Mouse (Mus musculus): ENCODE data around the gene Nphs2. TPM values are rescaled to one million over a fixed set of nuclear protein-coding genes. Genes with fewer than 3 reads are reported as not detected.

The Nphs2 gene
- total RNA-seq, 2 experiments from 2014 or later, result not detected

- no peak for ATAC-seq (replicated peaks; ENCODE audit: low FRiP score, poor library complexity, severe bottlenecking)
Observed at GRCm38 (mm10) chr1:156350441-156350840, 39.9 kb downstream of the Nphs2 start.

- ATAC-seq (replicated peaks; ENCODE audit: low FRiP score, poor library complexity, severe bottlenecking), result no peak
Observed at GRCm38 (mm10) chr1:156352466-156352865, 41.9 kb downstream of the Nphs2 start.

- no peak for ATAC-seq (replicated peaks; ENCODE audit: low FRiP score, poor library complexity, severe bottlenecking)
Observed at GRCm38 (mm10) chr1:156365740-156366139, 55.2 kb downstream of the Nphs2 start, which contains the start of gene Gm2000. TSS of gene Gm2000 (plus strand) at chr1:156366040.

Other genes starting within 250 kb of the Nphs2 start
- gene Fam163a, start 105.7 kb upstream of the Nphs2 start, total RNA-seq (2015; ENCODE audit: low replicate concordance), result not detected in 2 replicates
- not detected in 2 replicates for gene Fam163a, start 105.7 kb upstream of the Nphs2 start, total RNA-seq (2017; ENCODE audit: low replicate concordance)
- gene Tdrd5, start 7.1 kb upstream of the Nphs2 start, total RNA-seq (2015; ENCODE audit: low replicate concordance), result not detected in 2 replicates
- not detected in 2 replicates for gene Tdrd5, start 7.1 kb upstream of the Nphs2 start, total RNA-seq (2017; ENCODE audit: low replicate concordance)
- 340 and 471 TPM in 2 replicates for gene Gm2000, start 55.3 kb downstream of the Nphs2 start, total RNA-seq (2015; ENCODE audit: low replicate concordance)
- gene Gm2000, start 55.3 kb downstream of the Nphs2 start, total RNA-seq (2017; ENCODE audit: low replicate concordance), result 340 and 469 TPM in 2 replicates
- not detected in 2 replicates for gene Axdnd1, start 110.4 kb downstream of the Nphs2 start, total RNA-seq (2015; ENCODE audit: low replicate concordance)
- 1.5 TPM in 1 of 2 replicates, not detected in the other for gene Axdnd1, start 110.4 kb downstream of the Nphs2 start, total RNA-seq (2017; ENCODE audit: low replicate concordance)
- 15.0 and 32.1 TPM in 2 replicates for gene Soat1, start 163.6 kb downstream of the Nphs2 start, total RNA-seq (2015; ENCODE audit: low replicate concordance)
- 22.6 and 24.8 TPM in 2 replicates for gene Soat1, start 163.6 kb downstream of the Nphs2 start, total RNA-seq (2017; ENCODE audit: low replicate concordance)
- gene Gm10031, start 213.3 kb downstream of the Nphs2 start, total RNA-seq (2015; ENCODE audit: low replicate concordance), result 0.38 and 0.63 TPM in 2 replicates
- gene Gm10031, start 213.3 kb downstream of the Nphs2 start, total RNA-seq (2017; ENCODE audit: low replicate concordance), result 3.3 and 5.4 TPM in 2 replicates
- 1.3 and 8.6 TPM in 2 replicates for gene Abl2, start 248.1 kb downstream of the Nphs2 start, total RNA-seq (2015; ENCODE audit: low replicate concordance)
- gene Abl2, start 248.1 kb downstream of the Nphs2 start, total RNA-seq (2017; ENCODE audit: low replicate concordance), result 1.5 and 5.4 TPM in 2 replicates

Data from erythroblast, adult 5-6 weeks (primary cell).